Mouse (Mus musculus): ENCODE results near the gene Zfand5. TPM values are rescaled to one million over a fixed set of nuclear protein-coding genes. Genes with fewer than 3 reads are reported as not detected.
A peak's percentile ranks its signal among the peaks of the same experiment; 100 is the strongest.
"Not testable (repeated sequence)": the region's sequence is repeated elsewhere in the genome, so short reads cannot be mapped to it uniquely, and the experiment has no call there.

Zfand5 gene
- polyA plus RNA-seq, 1 experiment: 252 TPM

- peak overlapping the region; percentile 99 for H3K4me3 ChIP-seq (ENCODE audit: insufficient read depth, low read depth, low read length)
- TF ChIP-seq CTCF (IDR thresholded peaks at IDR 0.05; ENCODE audit: insufficient read depth, low read depth, low read length) (no peak), POLR2A (IDR thresholded peaks at IDR 0.05; ENCODE audit: insufficient read depth, low read depth, low read length) (no peak)
- peak overlapping the region; percentile 99 for H3K27ac ChIP-seq (ENCODE audit: insufficient read depth, low read depth, low read length)
- under 1% methylated on average over 66 of the region's 66 CpGs for WGBS
- no peaks in the 10 kb centered on the region for H3K4me1 ChIP-seq (ENCODE audit: control insufficient read depth, insufficient read depth, low read length)
Measured at GRCm38 (mm10) chr19:21272655-21273284, 692 bp downstream of the Zfand5 start.

GRCm38 (mm10) chr19:21273440-21273839 lies 1.4 kb downstream of the Zfand5 start:
- H3K4me1 ChIP-seq (ENCODE audit: control insufficient read depth, insufficient read depth, low read length): no peaks in the 10 kb centered on the region
- TF ChIP-seq POLR2A (IDR thresholded peaks at IDR 0.05; ENCODE audit: insufficient read depth, low read depth, low read length): no peak
- no peak for TF ChIP-seq CTCF (IDR thresholded peaks at IDR 0.05; ENCODE audit: insufficient read depth, low read depth, low read length)
- WGBS: under 1% methylated on average over 4 of the region's 4 CpGs
- H3K27ac ChIP-seq (ENCODE audit: insufficient read depth, low read depth, low read length): no peak overlapping the region
- H3K4me3 ChIP-seq (ENCODE audit: insufficient read depth, low read depth, low read length): no peak overlapping the region

GRCm38 (mm10) chr19:21274181-21274591 lies 2.1 kb downstream of the Zfand5 start:
- Histone ChIP-seq H3K27ac (ENCODE audit: insufficient read depth, low read depth, low read length) (0 out of 2 replicates have a peak overlapping the region, but pooled peaks have one; percentile 36), H3K4me3 (ENCODE audit: insufficient read depth, low read depth, low read length) (peak overlapping the region; percentile 40), H3K4me1 (ENCODE audit: control insufficient read depth, insufficient read depth, low read length) (no peaks in the 10 kb centered on the region)
- no peak for TF ChIP-seq CTCF (IDR thresholded peaks at IDR 0.05; ENCODE audit: insufficient read depth, low read depth, low read length)
- 1% methylated on average over 2 of the region's 2 CpGs for WGBS

GRCm38 (mm10) chr19:21274714-21275113 lies 2.6 kb downstream of the Zfand5 start:
- WGBS: under 1% methylated on average over 3 of the region's 3 CpGs
- no peak overlapping the region for H3K4me3 ChIP-seq (ENCODE audit: insufficient read depth, low read depth, low read length)
- no peaks in the 10 kb centered on the region for H3K4me1 ChIP-seq (ENCODE audit: control insufficient read depth, insufficient read depth, low read length)
- no peak overlapping the region for H3K27ac ChIP-seq (ENCODE audit: insufficient read depth, low read depth, low read length)
- TF ChIP-seq POLR2A (IDR thresholded peaks at IDR 0.05; ENCODE audit: insufficient read depth, low read depth, low read length) (no peak), CTCF (IDR thresholded peaks at IDR 0.05; ENCODE audit: insufficient read depth, low read depth, low read length) (no peak)

GRCm38 (mm10) chr19:21276317-21276716 lies 4.2 kb downstream of the Zfand5 start:
- no peak for TF ChIP-seq POLR2A (IDR thresholded peaks at IDR 0.05; ENCODE audit: insufficient read depth, low read depth, low read length)
- no peak for TF ChIP-seq CTCF (IDR thresholded peaks at IDR 0.05; ENCODE audit: insufficient read depth, low read depth, low read length)
- H3K4me3 ChIP-seq (ENCODE audit: insufficient read depth, low read depth, low read length): no peak overlapping the region

GRCm38 (mm10) chr19:21286421-21287097 lies 14.5 kb downstream of the Zfand5 start:
- no peak for TF ChIP-seq POLR2A (IDR thresholded peaks at IDR 0.05; ENCODE audit: insufficient read depth, low read depth, low read length)
- TF ChIP-seq CTCF (IDR thresholded peaks at IDR 0.05; ENCODE audit: insufficient read depth, low read depth, low read length): no peak
- Histone ChIP-seq H3K4me1 (ENCODE audit: control insufficient read depth, insufficient read depth, low read length) (no peaks in the 10 kb centered on the region), H3K27ac (ENCODE audit: insufficient read depth, low read depth, low read length) (no peak overlapping the region), H3K4me3 (ENCODE audit: insufficient read depth, low read depth, low read length) (no peak overlapping the region)
- WGBS: 71% methylated on average over 3 of the region's 3 CpGs

More at GRCm38 (mm10) chr19:21276317-21276716, 4.2 kb downstream of the Zfand5 start:
- H3K4me1 ChIP-seq (ENCODE audit: control insufficient read depth, insufficient read depth, low read length): no peaks in the 10 kb centered on the region
- no peak overlapping the region for H3K27ac ChIP-seq (ENCODE audit: insufficient read depth, low read depth, low read length)

GRCm38 (mm10) chr19:21297411-21297810 lies 25.3 kb downstream of the Zfand5 start:
- Histone ChIP-seq H3K4me3 (ENCODE audit: insufficient read depth, low read depth, low read length) (no peak overlapping the region), H3K27ac (ENCODE audit: insufficient read depth, low read depth, low read length) (no peak overlapping the region), H3K4me1 (ENCODE audit: control insufficient read depth, insufficient read depth, low read length) (no peaks in the 10 kb centered on the region)
- TF ChIP-seq POLR2A (IDR thresholded peaks at IDR 0.05; ENCODE audit: insufficient read depth, low read depth, low read length): no peak
- no peak for TF ChIP-seq CTCF (IDR thresholded peaks at IDR 0.05; ENCODE audit: insufficient read depth, low read depth, low read length)
- WGBS: 95% methylated on average over 4 of the region's 4 CpGs

- Histone ChIP-seq H3K4me3 (ENCODE audit: insufficient read depth, low read depth, low read length) (no peak overlapping the region), H3K27ac (ENCODE audit: insufficient read depth, low read depth, low read length) (no peak overlapping the region), H3K4me1 (ENCODE audit: control insufficient read depth, insufficient read depth, low read length) (no peaks in the 10 kb centered on the region)
- TF ChIP-seq POLR2A (IDR thresholded peaks at IDR 0.05; ENCODE audit: insufficient read depth, low read depth, low read length) (no peak), CTCF (IDR thresholded peaks at IDR 0.05; ENCODE audit: insufficient read depth, low read depth, low read length) (no peak)
- 77% methylated on average over 3 of the region's 3 CpGs for WGBS
Measured at GRCm38 (mm10) chr19:21301787-21302186, 29.7 kb downstream of the Zfand5 start.

GRCm38 (mm10) chr19:21307755-21308154 lies 35.7 kb downstream of the Zfand5 start:
- TF ChIP-seq CTCF (IDR thresholded peaks at IDR 0.05; ENCODE audit: insufficient read depth, low read depth, low read length): no peak
- 97% methylated on average over 3 of the region's 3 CpGs for WGBS
- Histone ChIP-seq H3K4me3 (ENCODE audit: insufficient read depth, low read depth, low read length) (no peak overlapping the region), H3K27ac (ENCODE audit: insufficient read depth, low read depth, low read length) (no peak overlapping the region), H3K4me1 (ENCODE audit: control insufficient read depth, insufficient read depth, low read length) (no peaks in the 10 kb centered on the region)

GRCm38 (mm10) chr19:21310364-21310763 lies 38.3 kb downstream of the Zfand5 start:
- 93% methylated on average over 5 of the region's 5 CpGs for WGBS
- H3K4me1 ChIP-seq (ENCODE audit: control insufficient read depth, insufficient read depth, low read length); H3K4me3 ChIP-seq (ENCODE audit: insufficient read depth, low read depth, low read length); H3K27ac ChIP-seq (ENCODE audit: insufficient read depth, low read depth, low read length): not testable (repeated sequence)

All from olfactory bulb, adult 2 months (tissue).